Mouse (Mus musculus): ENCODE results near the gene 2610002M06Rik. TPM values are rescaled to one million over a fixed set of nuclear protein-coding genes. Genes with fewer than 3 reads are reported as not detected.

2610002M06Rik gene
- 9.8 and 10.5 TPM in 2 replicates for polyA plus RNA-seq (2014; fragmentation: Nextera tagmentation; extraction: Ambion mirVana)

GRCm38 (mm10) chrX:107816218-107816554, at the start of gene 2610002M06Rik:
Gene 2610002M06Rik (minus strand): TSS chrX:107816334.
- WGBS = 20% methylated on average over 15 of the region's 28 CpGs
- Histone ChIP-seq H3K27ac (ENCODE audit: low read depth, low read length) (no peak within 1 kb of the TSS), H3K4me1 (replicated peaks; ENCODE audit: control insufficient read depth, insufficient read depth, low read length) (no peaks in the 10 kb centered on the region), H3K9ac (ENCODE audit: low read depth, low read length) (peak within 1 kb of the TSS; percentile 53), H3K36me3 (ENCODE audit: control insufficient read depth, insufficient read depth, low read length) (no peaks in the 10 kb centered on the region), H3K9me3 (ENCODE audit: control insufficient read depth, low read length) (no peaks in the 10 kb centered on the region), H3K27me3 (ENCODE audit: control insufficient read depth, insufficient read depth, low read length) (no peaks in the 10 kb centered on the region), H3K4me3 (ENCODE audit: low read depth, low read length) (peak within 1 kb of the TSS; percentile 49), H3K4me2 (replicated peaks; ENCODE audit: low read depth, low read length) (peak within 1 kb of the TSS; percentile 44)
- DNase-seq (ENCODE audit: low spot score) (peak; percentile 80), ATAC-seq (ENCODE audit: low FRiP score) (peak; percentile 99)

- peak; percentile 3 for DNase-seq (ENCODE audit: low spot score)
- Histone ChIP-seq H3K27me3 (ENCODE audit: control insufficient read depth, insufficient read depth, low read length) (no peaks in the 10 kb centered on the region), H3K4me3 (ENCODE audit: low read depth, low read length) (no peak overlapping the region), H3K9me3 (ENCODE audit: control insufficient read depth, low read length) (no peaks in the 10 kb centered on the region), H3K4me2 (replicated peaks; ENCODE audit: low read depth, low read length) (no peak overlapping the region), H3K4me1 (replicated peaks; ENCODE audit: control insufficient read depth, insufficient read depth, low read length) (no peaks in the 10 kb centered on the region), H3K9ac (ENCODE audit: low read depth, low read length) (no peak overlapping the region), H3K36me3 (ENCODE audit: control insufficient read depth, insufficient read depth, low read length) (no peaks in the 10 kb centered on the region), H3K27ac (ENCODE audit: low read depth, low read length) (no peak overlapping the region)
- no peak for ATAC-seq (ENCODE audit: low FRiP score)
- WGBS = 39% methylated on average over 4 of the region's 4 CpGs
Observed at GRCm38 (mm10) chrX:107858165-107858564, 42.0 kb upstream of the 2610002M06Rik start.

DNA sequence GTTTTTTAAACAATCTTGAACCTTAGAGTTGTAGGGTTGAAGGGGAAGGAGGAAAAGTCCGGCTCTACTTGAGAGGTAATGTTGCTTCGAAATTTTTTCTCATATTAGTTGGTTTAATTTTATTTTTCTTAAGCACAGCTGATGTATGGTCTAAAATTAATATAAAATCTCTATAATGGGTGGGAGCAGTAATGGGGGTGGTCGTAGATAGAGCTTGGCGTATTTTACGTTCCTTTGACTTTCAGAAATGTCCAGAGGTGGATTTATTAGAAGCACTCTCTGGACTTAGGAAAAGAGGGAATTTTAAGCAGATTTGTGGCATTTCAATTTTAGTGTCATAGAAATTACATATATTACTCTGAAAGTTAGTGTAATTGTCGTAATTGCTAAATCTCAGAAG, 592 bp upstream of the 2610002M06Rik start:
- H3K4me3 ChIP-seq (ENCODE audit: low read depth, low read length) = no peak overlapping the region

GRCm38 (mm10) chrX:107815502-107816217, 474 bp downstream of the 2610002M06Rik start:
- WGBS = 16% methylated on average over 25 of the region's 32 CpGs
- Histone ChIP-seq H3K9me3 (ENCODE audit: control insufficient read depth, low read length) (no peaks in the 10 kb centered on the region), H3K4me1 (replicated peaks; ENCODE audit: control insufficient read depth, insufficient read depth, low read length) (no peaks in the 10 kb centered on the region), H3K4me3 (ENCODE audit: low read depth, low read length) (peak overlapping the region; percentile 49), H3K9ac (ENCODE audit: low read depth, low read length) (peak overlapping the region; percentile 53), H3K27ac (ENCODE audit: low read depth, low read length) (no peak overlapping the region), H3K36me3 (ENCODE audit: control insufficient read depth, insufficient read depth, low read length) (no peaks in the 10 kb centered on the region), H3K27me3 (ENCODE audit: control insufficient read depth, insufficient read depth, low read length) (no peaks in the 10 kb centered on the region), H3K4me2 (replicated peaks; ENCODE audit: low read depth, low read length) (peak overlapping the region; percentile 44)
- ATAC-seq (ENCODE audit: low FRiP score) (peak; percentile 89), DNase-seq (ENCODE audit: low spot score) (peak; percentile 31)

More for the DNA sequence above, 592 bp upstream of the 2610002M06Rik start:
- H3K27me3 ChIP-seq (ENCODE audit: control insufficient read depth, insufficient read depth, low read length) = no peaks in the 10 kb centered on the region
- no peak overlapping the region for H3K27ac ChIP-seq (ENCODE audit: low read depth, low read length)
- H3K36me3 ChIP-seq (ENCODE audit: control insufficient read depth, insufficient read depth, low read length) = no peaks in the 10 kb centered on the region
- WGBS = 89% methylated on average over 6 of the region's 6 CpGs
- no peaks in the 10 kb centered on the region for H3K9me3 ChIP-seq (ENCODE audit: control insufficient read depth, low read length)
- no peak for ATAC-seq (ENCODE audit: low FRiP score)
- DNase-seq (ENCODE audit: low spot score) = no peak
- H3K4me1 ChIP-seq (replicated peaks; ENCODE audit: control insufficient read depth, insufficient read depth, low read length) = no peaks in the 10 kb centered on the region
- H3K4me2 ChIP-seq (replicated peaks; ENCODE audit: low read depth, low read length) = no peak overlapping the region
- no peak overlapping the region for H3K9ac ChIP-seq (ENCODE audit: low read depth, low read length)

- H3K4me1 ChIP-seq (replicated peaks; ENCODE audit: control insufficient read depth, insufficient read depth, low read length) = no peaks in the 10 kb centered on the region
- H3K36me3 ChIP-seq (ENCODE audit: control insufficient read depth, insufficient read depth, low read length) = no peaks in the 10 kb centered on the region
- ATAC-seq (ENCODE audit: low FRiP score) (no peak), DNase-seq (ENCODE audit: low spot score) (no peak)
- no peak overlapping the region for H3K9ac ChIP-seq (ENCODE audit: low read depth, low read length)
- H3K4me2 ChIP-seq (replicated peaks; ENCODE audit: low read depth, low read length) = no peak overlapping the region
- H3K4me3 ChIP-seq (ENCODE audit: low read depth, low read length) = no peak overlapping the region
- H3K27ac ChIP-seq (ENCODE audit: low read depth, low read length) = no peak overlapping the region
- H3K9me3 ChIP-seq (ENCODE audit: control insufficient read depth, low read length) = no peaks in the 10 kb centered on the region
- H3K27me3 ChIP-seq (ENCODE audit: control insufficient read depth, insufficient read depth, low read length) = no peaks in the 10 kb centered on the region
Observed at GRCm38 (mm10) chrX:107812120-107812519, 4.0 kb downstream of the 2610002M06Rik start.

GRCm38 (mm10) chrX:107796919-107797318, 19.2 kb downstream of the 2610002M06Rik start:
- Histone ChIP-seq H3K4me2 (replicated peaks; ENCODE audit: low read depth, low read length) (no peak overlapping the region), H3K9me3 (ENCODE audit: control insufficient read depth, low read length) (no peaks in the 10 kb centered on the region), H3K9ac (ENCODE audit: low read depth, low read length) (no peak overlapping the region), H3K4me3 (ENCODE audit: low read depth, low read length) (no peak overlapping the region), H3K4me1 (replicated peaks; ENCODE audit: control insufficient read depth, insufficient read depth, low read length) (no peaks in the 10 kb centered on the region), H3K27ac (ENCODE audit: low read depth, low read length) (no peak overlapping the region), H3K36me3 (ENCODE audit: control insufficient read depth, insufficient read depth, low read length) (no peaks in the 10 kb centered on the region), H3K27me3 (ENCODE audit: control insufficient read depth, insufficient read depth, low read length) (no peaks in the 10 kb centered on the region)
- DNase-seq (ENCODE audit: low spot score) (no peak), ATAC-seq (ENCODE audit: low FRiP score) (no peak)
- WGBS = 89% methylated on average over 2 of the region's 2 CpGs

DNA sequence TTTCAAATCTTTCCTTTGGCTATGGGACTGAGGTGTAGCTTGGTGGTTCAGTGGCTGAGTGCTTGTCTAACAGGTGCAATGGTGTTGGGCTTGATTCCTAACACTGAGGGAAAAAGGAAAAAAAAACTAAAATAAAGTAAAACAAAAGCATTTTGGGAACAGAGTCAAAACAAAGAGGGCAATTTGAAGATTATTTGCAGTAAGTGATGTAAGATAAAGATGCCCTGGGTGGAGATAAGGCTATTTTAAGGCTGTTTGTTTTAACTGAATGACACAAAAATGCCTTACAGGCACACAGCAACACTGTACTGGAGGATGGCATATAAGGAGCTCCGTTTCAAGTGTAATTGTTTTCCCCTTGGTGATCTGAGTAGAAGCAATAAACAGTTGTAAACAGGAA, 20.3 kb downstream of the 2610002M06Rik start:
- Histone ChIP-seq H3K4me3 (ENCODE audit: low read depth, low read length) (no peak overlapping the region), H3K27me3 (ENCODE audit: control insufficient read depth, insufficient read depth, low read length) (no peaks in the 10 kb centered on the region), H3K4me2 (replicated peaks; ENCODE audit: low read depth, low read length) (no peak overlapping the region), H3K4me1 (replicated peaks; ENCODE audit: control insufficient read depth, insufficient read depth, low read length) (no peaks in the 10 kb centered on the region), H3K9me3 (ENCODE audit: control insufficient read depth, low read length) (no peaks in the 10 kb centered on the region), H3K36me3 (ENCODE audit: control insufficient read depth, insufficient read depth, low read length) (no peaks in the 10 kb centered on the region), H3K27ac (ENCODE audit: low read depth, low read length) (no peak overlapping the region), H3K9ac (ENCODE audit: low read depth, low read length) (no peak overlapping the region)
- ATAC-seq (ENCODE audit: low FRiP score) (no peak), DNase-seq (ENCODE audit: low spot score) (no peak)
- WGBS = 75% methylated on average over 1 of the region's 1 CpGs

DNA sequence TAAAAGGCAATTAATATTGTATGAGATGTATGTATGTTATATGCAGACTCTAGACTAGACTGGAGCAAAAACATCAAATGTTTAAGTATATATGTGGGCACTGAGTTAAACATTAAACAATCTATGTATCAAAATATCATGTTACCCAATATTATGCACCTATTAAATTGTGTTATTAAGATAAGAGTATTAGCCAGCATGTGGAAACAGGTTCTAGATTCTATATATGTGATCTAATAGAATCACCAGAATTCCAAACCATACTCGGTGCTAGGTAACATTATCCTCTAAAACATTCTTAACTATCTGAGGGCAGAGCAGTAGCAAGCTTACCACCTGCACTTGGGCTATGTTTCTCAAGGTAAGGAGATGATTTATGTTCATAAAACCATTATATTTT, 23.8 kb downstream of the 2610002M06Rik start, which contains the start of gene Tent5d:
Gene Tent5d (plus strand): TSS at position 301 of the 400 bp plus-strand sequence.
- Histone ChIP-seq H3K36me3 (ENCODE audit: control insufficient read depth, insufficient read depth, low read length) (no peaks in the 10 kb centered on the region), H3K4me3 (ENCODE audit: low read depth, low read length) (no peak within 1 kb of the TSS), H3K9me3 (ENCODE audit: control insufficient read depth, low read length) (no peaks in the 10 kb centered on the region), H3K4me1 (replicated peaks; ENCODE audit: control insufficient read depth, insufficient read depth, low read length) (no peaks in the 10 kb centered on the region), H3K9ac (ENCODE audit: low read depth, low read length) (no peak within 1 kb of the TSS), H3K4me2 (replicated peaks; ENCODE audit: low read depth, low read length) (no peak within 1 kb of the TSS), H3K27me3 (ENCODE audit: control insufficient read depth, insufficient read depth, low read length) (no peaks in the 10 kb centered on the region), H3K27ac (ENCODE audit: low read depth, low read length) (no peak within 1 kb of the TSS)
- WGBS = 100% methylated on average over 1 of the region's 1 CpGs
- DNase-seq (ENCODE audit: low spot score) = no peak
- no peak for ATAC-seq (ENCODE audit: low FRiP score)

DNA sequence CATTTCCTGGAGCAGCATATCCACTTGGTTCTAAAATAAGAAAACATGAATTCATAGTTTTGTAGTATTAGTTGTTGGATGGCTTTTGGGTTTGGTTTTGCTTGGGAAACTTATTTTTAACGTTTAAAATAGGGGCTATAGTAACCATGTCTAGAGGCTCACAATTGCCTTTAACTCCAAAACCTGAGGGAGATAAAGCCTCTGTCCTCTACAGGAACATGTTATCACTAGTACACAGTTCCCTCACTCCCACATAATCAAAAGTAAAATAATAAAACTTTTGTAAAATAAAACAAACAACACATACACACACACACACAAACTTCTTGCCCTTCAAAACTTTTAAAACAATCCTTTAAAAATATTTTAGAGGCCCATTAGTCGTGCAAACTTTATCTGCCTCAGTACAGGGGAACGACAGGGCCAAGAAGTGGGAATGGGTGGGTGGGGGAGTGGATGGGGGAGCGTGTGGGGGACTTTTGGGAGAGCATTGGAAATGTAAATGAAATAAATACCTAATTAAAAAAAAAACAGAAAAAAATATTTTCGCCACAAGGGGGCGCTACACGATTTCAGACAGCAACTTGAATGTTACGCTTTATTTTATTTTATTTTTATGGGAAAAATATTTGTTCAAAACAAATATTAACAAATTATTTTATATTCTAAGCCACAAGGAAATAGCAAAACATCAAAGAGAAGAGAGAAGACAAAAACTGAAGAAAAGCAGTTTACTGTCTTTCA, 25.2 kb downstream of the 2610002M06Rik start:
- H3K4me2 ChIP-seq (replicated peaks; ENCODE audit: low read depth, low read length) = no peak overlapping the region
- H3K9ac ChIP-seq (ENCODE audit: low read depth, low read length) = no peak overlapping the region
- H3K4me3 ChIP-seq (ENCODE audit: low read depth, low read length) = no peak overlapping the region
- H3K9me3 ChIP-seq (ENCODE audit: control insufficient read depth, low read length) = no peaks in the 10 kb centered on the region
- ATAC-seq (ENCODE audit: low FRiP score) (no peak), DNase-seq (ENCODE audit: low spot score) (peak; percentile 17)
- no peak overlapping the region for H3K27ac ChIP-seq (ENCODE audit: low read depth, low read length)
- H3K27me3 ChIP-seq (ENCODE audit: control insufficient read depth, insufficient read depth, low read length) = no peaks in the 10 kb centered on the region
- H3K36me3 ChIP-seq (ENCODE audit: control insufficient read depth, insufficient read depth, low read length) = no peaks in the 10 kb centered on the region
- no peaks in the 10 kb centered on the region for H3K4me1 ChIP-seq (replicated peaks; ENCODE audit: control insufficient read depth, insufficient read depth, low read length)
- WGBS = 28% methylated on average over 8 of the region's 8 CpGs

All from hindbrain, embryonic 11.5 days (tissue).